In genomic region chr13:52306783-52307440, GRCm38 (mm10) we compare ENCODE assay signal across 12 mouse cellular contexts.
DNase-seq lines count a peak whose midpoint lies in the region; ATAC-seq and TF ChIP-seq lines count a peak whose summit lies in the region.
"Had no signal": no experiment of that assay in that cellular context is flagged by ENCODE, and none has a peak within 500 bp of the region (broad histone marks: within the 10 kb centered on the region; RNA-seq: fewer than 3 reads in every experiment).

No protein-coding gene starts in this region.

- 53% methylated on average over 9 of the region's 9 CpGs for WGBS in lung, embryonic 14.5 days
- 58% methylated on average over 9 of the region's 9 CpGs for WGBS in intestine, embryonic 15.5 days

- no peak overlapping the region for H3K27ac ChIP-seq in lung, embryonic 14.5 days (ENCODE audit: low read depth)
- H3K27ac ChIP-seq in intestine, embryonic 15.5 days = no peak overlapping the region
- H3K27ac ChIP-seq: forebrain, embryonic 13.5 days; left cerebral cortex, adult 2 months; liver, embryonic 14.5 days had no signal

- no peaks in the 10 kb centered on the region for H3K27me3 ChIP-seq in lung, embryonic 14.5 days (ENCODE audit: insufficient read depth, low read length)
- no peaks in the 10 kb centered on the region for H3K27me3 ChIP-seq in intestine, embryonic 15.5 days (replicated peaks)
- H3K27me3 ChIP-seq: forebrain, embryonic 13.5 days had no signal

- no peak for TF ChIP-seq CTCF in lung, embryonic 14.5 days (IDR thresholded peaks at IDR 0.05; ENCODE audit: low read depth)

- no peak overlapping the region for H3K4me3 ChIP-seq in lung, embryonic 14.5 days (ENCODE audit: low read depth, low read length)
- no peak overlapping the region for H3K4me3 ChIP-seq in intestine, embryonic 15.5 days (replicated peaks)
- H3K4me3 ChIP-seq: forebrain, embryonic 13.5 days; left cerebral cortex, adult 2 months had no signal

- H3K9ac ChIP-seq in lung, embryonic 14.5 days = no peak overlapping the region
- no peak overlapping the region for H3K9ac ChIP-seq in intestine, embryonic 15.5 days
- H3K9ac ChIP-seq: forebrain, embryonic 13.5 days; liver, embryonic 14.5 days had no signal

- no peak for ATAC-seq in lung, embryonic 14.5 days (ENCODE audit: insufficient read depth)
- ATAC-seq in megakaryocyte progenitor cell, adult 5-6 weeks (replicated peaks; ENCODE audit: poor library complexity) = peak; percentile 58
- ATAC-seq in intestine, embryonic 15.5 days = no peak
- ATAC-seq: forebrain, embryonic 13.5 days; midbrain, embryonic 16.5 days had no signal

- no peaks in the 10 kb centered on the region for H3K9me3 ChIP-seq in lung, embryonic 14.5 days (ENCODE audit: low read depth, low read length)
- H3K9me3 ChIP-seq in intestine, embryonic 15.5 days = no peaks in the 10 kb centered on the region
- H3K9me3 ChIP-seq: forebrain, embryonic 13.5 days had no signal

- no peak overlapping the region for H3K4me2 ChIP-seq in lung, embryonic 14.5 days
- no peak overlapping the region for H3K4me2 ChIP-seq in intestine, embryonic 15.5 days (replicated peaks)
- H3K4me2 ChIP-seq: forebrain, embryonic 13.5 days had no signal

- DNase-seq in lung, embryonic 14.5 days = peak; percentile 24
- DNase-seq in lung, postnatal 14 days = no peak
- DNase-seq in adipocyte (ENCODE audit: low spot score) = peak; percentile 4
- DNase-seq in frontal cortex, postnatal 36 days (ENCODE audit: low spot score in 2 of 2) = peak; percentile 49 to 52
- no peak for DNase-seq in spleen, postnatal 4 days (ENCODE audit: low spot score in 2 of 2)
- DNase-seq: thymus, adult 18-20 months had no signal

- no peaks in the 10 kb centered on the region for H3K36me3 ChIP-seq in lung, embryonic 14.5 days (ENCODE audit: insufficient read depth)
- no peaks in the 10 kb centered on the region for H3K36me3 ChIP-seq in intestine, embryonic 15.5 days

- H3K4me1 ChIP-seq in lung, embryonic 14.5 days (ENCODE audit: insufficient read depth) = no peaks in the 10 kb centered on the region
- no peaks in the 10 kb centered on the region for H3K4me1 ChIP-seq in intestine, embryonic 15.5 days (replicated peaks)
- H3K4me1 ChIP-seq: forebrain, embryonic 13.5 days had no signal

Comparison
In these comparisons a context has a peak if more than half of its experiments do, and no peak if none do; other contexts are left out.
1. DNase-seq: peak in lung, embryonic 14.5 days (single experiment), adipocyte (single experiment) and frontal cortex, postnatal 36 days (2 of 2); none in lung, postnatal 14 days (single experiment) and spleen, postnatal 4 days (0 of 2).